In the genomic region with DNA sequence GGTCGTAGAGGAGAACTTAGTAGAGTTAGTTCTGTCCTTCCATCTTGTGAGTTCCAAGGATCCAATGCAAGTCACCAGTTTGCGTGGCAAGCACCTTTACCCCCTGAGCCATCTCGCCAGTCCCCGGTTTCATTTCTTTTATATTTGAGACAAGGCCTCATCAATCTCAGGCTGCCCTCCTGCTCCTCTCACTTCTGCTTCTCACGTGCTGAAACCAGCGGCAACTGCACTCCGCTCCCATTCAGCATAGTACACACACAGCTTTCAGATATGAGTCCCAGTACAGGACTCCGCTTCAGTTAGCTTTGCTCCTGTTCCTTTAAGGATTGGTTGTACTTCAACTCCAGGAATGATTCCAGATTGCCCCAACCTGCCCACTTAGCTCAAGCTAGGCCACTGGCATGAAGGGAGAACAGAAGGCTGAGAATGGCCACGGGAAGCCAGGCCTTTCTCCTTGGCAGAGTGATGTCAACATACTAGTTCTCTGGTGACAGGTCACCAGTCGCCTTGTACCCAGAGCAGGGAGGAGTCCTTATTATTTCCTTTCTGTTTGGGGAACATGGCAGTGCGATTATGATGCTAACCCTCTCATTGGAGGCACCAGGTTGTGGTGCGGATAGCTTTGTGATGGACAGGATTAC, we compare ENCODE assay signal across 18 mouse cellular contexts.
DNase-seq lines count a peak whose midpoint lies in the region; ATAC-seq lines count a peak whose summit lies in the region.
"Had no signal": no experiment of that assay in that cellular context is flagged by ENCODE, and none has a peak within 500 bp of the region (broad histone marks: within the 10 kb centered on the region; RNA-seq: fewer than 3 reads in every experiment).

No protein-coding gene starts in this region.

- no peak overlapping the region for H3K9ac ChIP-seq in liver, embryonic 16.5 days (ENCODE audit: low read depth, low read length)
- H3K9ac ChIP-seq: limb, embryonic 13.5 days; midbrain, embryonic 13.5 days; neural tube, embryonic 13.5 days had no signal

- 63% methylated on average over 12 of the region's 12 CpGs for whole genome bisulfite sequencing in liver, embryonic 16.5 days (ENCODE audit: insufficient replicate concordance)

- H3K36me3 ChIP-seq in liver, embryonic 16.5 days (ENCODE audit: control insufficient read depth, insufficient read depth), result no peaks in the 10 kb centered on the region
- H3K36me3 ChIP-seq: heart, embryonic 10.5 days; limb, embryonic 13.5 days; midbrain, embryonic 13.5 days; neural tube, embryonic 13.5 days had no signal

- no peaks in the 10 kb centered on the region for H3K9me3 ChIP-seq in liver, embryonic 16.5 days (replicated peaks; ENCODE audit: control insufficient read depth, low read length)
- H3K9me3 ChIP-seq: heart, embryonic 10.5 days; limb, embryonic 13.5 days; midbrain, embryonic 13.5 days; neural tube, embryonic 13.5 days had no signal

- no peaks in the 10 kb centered on the region for H3K27me3 ChIP-seq in liver, embryonic 16.5 days (ENCODE audit: control insufficient read depth, insufficient read depth, low read depth, low read length)
- H3K27me3 ChIP-seq: limb, embryonic 13.5 days; midbrain, embryonic 13.5 days; neural tube, embryonic 13.5 days had no signal

- H3K4me3 ChIP-seq in liver, embryonic 16.5 days (ENCODE audit: low read depth, low read length), result no peak overlapping the region
- H3K4me3 ChIP-seq: heart, embryonic 10.5 days; limb, embryonic 13.5 days; midbrain, embryonic 13.5 days; neural tube, embryonic 13.5 days had no signal

- DNase-seq in liver, result no peak
- DNase-seq in cerebellum, adult 11 months, result peak; percentile 54
- DNase-seq in cerebellum, adult 9-11 months, result peak; percentile 80
- DNase-seq in heart, adult 8-10 months (ENCODE audit: low spot score), result no peak
- DNase-seq in layer of hippocampus, adult 9-11 months, result no peak
- DNase-seq: heart, postnatal 4 days; layer of hippocampus, postnatal 36 days; lung, postnatal 10 days; right cerebral cortex, adult 18-20 months; thymus, adult 2 months had no signal

- H3K4me1 ChIP-seq in liver, embryonic 16.5 days (ENCODE audit: control insufficient read depth, low read depth, low read length), result no peaks in the 10 kb centered on the region

- peak; percentile 30; the same call in 1 of the 2 replicates for ATAC-seq in liver, embryonic 16.5 days (ENCODE audit: low read depth)
- peak; percentile 71 for ATAC-seq in megakaryocyte, adult 5-6 weeks (ENCODE audit: poor library complexity, severe bottlenecking)
- no peak for ATAC-seq in inflammation-experienced regulatory T-cells, adult 6 months
- ATAC-seq: intestine, postnatal 0 days; midbrain, embryonic 13.5 days had no signal

- no peak overlapping the region for H3K4me2 ChIP-seq in liver, embryonic 16.5 days (ENCODE audit: low read depth, low read length)
- H3K4me2 ChIP-seq: limb, embryonic 13.5 days; midbrain, embryonic 13.5 days; neural tube, embryonic 13.5 days had no signal

- H3K27ac ChIP-seq in liver, embryonic 16.5 days (ENCODE audit: low read length), result no peak overlapping the region; the same call in 1 of the 2 replicates
- H3K27ac ChIP-seq: heart, embryonic 10.5 days; midbrain, embryonic 13.5 days; neural tube, embryonic 13.5 days had no signal

Comparison
In these comparisons a context has a peak if more than half of its experiments do, and no peak if none do; other contexts are left out.
1. DNase-seq: peak in cerebellum, adult 11 months (single experiment) and cerebellum, adult 9-11 months (single experiment); none in liver (single experiment), heart, adult 8-10 months (single experiment) and layer of hippocampus, adult 9-11 months (single experiment).